19 mouse cellular contexts compared by ENCODE assay signal in the genomic region with DNA sequence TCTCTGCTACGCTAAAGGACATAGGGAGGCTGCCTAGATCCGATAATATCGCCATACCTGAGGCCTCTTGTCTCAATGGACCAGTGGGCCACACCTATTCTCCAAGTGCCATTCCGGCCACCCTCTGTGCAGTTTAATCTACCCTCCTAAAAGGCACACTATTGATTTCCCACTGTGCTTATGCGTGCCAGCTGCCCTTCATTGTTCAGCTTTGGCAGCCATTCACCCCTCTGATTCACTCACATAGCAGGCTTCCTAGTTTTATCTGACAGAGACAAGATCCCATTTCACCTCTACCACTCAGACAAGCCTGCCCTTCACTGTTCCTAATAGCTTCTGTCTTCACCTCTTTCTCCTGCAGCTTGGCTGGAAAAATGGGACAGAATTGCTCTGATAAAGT.
DNase-seq lines count a peak whose midpoint lies in the region; ATAC-seq lines count a peak whose summit lies in the region.
"Had no signal": no experiment of that assay in that cellular context is flagged by ENCODE, and none has a peak within 500 bp of the region (broad histone marks: within the 10 kb centered on the region; RNA-seq: fewer than 3 reads in every experiment).

No protein-coding gene starts in this region.

- peak; percentile 22 for DNase-seq in cerebellum, adult 11 months
- DNase-seq in layer of hippocampus, adult 11-12 months (ENCODE audit: low spot score): peak; percentile 11
- no peak for DNase-seq in layer of hippocampus, postnatal 10 days (ENCODE audit: low spot score in 2 of 2)
- DNase-seq in cerebellum, adult 18-20 months: peak; percentile 32 to 35
- peak; percentile 26 to 49 for DNase-seq in cerebellum, postnatal 14 days
- DNase-seq in B cell, adult 2 months: no peak
- DNase-seq in kidney, postnatal 25 days: no peak
- DNase-seq: adrenal gland, adult 8-10 months; forebrain, postnatal 0 days; heart, postnatal 4 days; kidney, adult 8-10 months; kidney, postnatal 14 days; liver; right cerebral cortex, adult 18-20 months; right cerebral cortex, postnatal 4 days; thymus, postnatal 25 days had no signal

- no peak; the same call in 1 of the 2 replicates for ATAC-seq in cerebellum, adult (ENCODE audit: insufficient number of reproducible peaks, low FRiP score, low TSS enrichment)
- ATAC-seq: activated CD4-positive, CD25-positive, alpha-beta regulatory T cell, adult 4 months; forebrain, postnatal 0 days; intestine, embryonic 15.5 days had no signal

Comparison
In these comparisons a context has a peak if more than half of its experiments do, and no peak if none do; other contexts are left out.
1. DNase-seq: peak in cerebellum, adult 11 months (single experiment), layer of hippocampus, adult 11-12 months (single experiment), cerebellum, adult 18-20 months (2 of 2) and cerebellum, postnatal 14 days (2 of 2); none in layer of hippocampus, postnatal 10 days (0 of 2), B cell, adult 2 months (0 of 2) and kidney, postnatal 25 days (0 of 2).